Mouse (Mus musculus) embryonic facial prominence, embryonic 14.5 days (tissue): ENCODE data around the gene Spata31d1b. TPM values are rescaled to one million over a fixed set of nuclear protein-coding genes. Genes with fewer than 3 reads are reported as not detected.
A peak's percentile ranks its signal among the peaks of the same experiment; 100 is the strongest.

Source experiments
- ATAC-seq: fragments of 200-750 bp; cut with Nextera tagmentation; 2 replicates; pipeline ENCODE4 v1.8.0; 2017; ENCODE audit warnings: low read depth, moderate number of reproducible peaks, moderate TSS enrichment
- DNase-seq: peaks from one replicate; pipeline ENCODE4 v3.0.0-alpha.2; 2015; ENCODE audit warnings: low spot score
- H3K27ac ChIP-seq: fragments of 300-500 bp; sonication (generic); replicated peaks from 2 replicates; pipeline ENCODE4 v1.5.1; 2014; ENCODE audit warnings: low read depth, mild to moderate bottlenecking, low read length, moderate library complexity
- H3K27me3 ChIP-seq: fragments of 300-500 bp; sonication (generic); replicated peaks from 2 replicates; pipeline ENCODE4 v1.6.1; 2014; ENCODE audit warnings: low read length; ENCODE audit not compliant: control insufficient read depth, insufficient read depth
- H3K36me3 ChIP-seq: fragments of 300-500 bp; sonication (generic); 2 replicates; pipeline ENCODE4 v1.6.1; 2014; ENCODE audit warnings: low read length, mixed read lengths; ENCODE audit not compliant: control insufficient read depth, insufficient read depth
- H3K4me1 ChIP-seq: fragments of 300-500 bp; sonication (generic); 2 replicates; pipeline ENCODE4 v1.6.1; 2014; ENCODE audit warnings: antibody characterized with exemption, low read length; ENCODE audit not compliant: control insufficient read depth, insufficient read depth
- H3K4me2 ChIP-seq: fragments of 300-500 bp; sonication (generic); 2 replicates; pipeline ENCODE4 v1.6.1; 2014; ENCODE audit warnings: low read depth, mild to moderate bottlenecking, low read length, moderate library complexity, mixed read lengths
- H3K4me3 ChIP-seq: fragments of 300-500 bp; sonication (generic); 2 replicates; pipeline ENCODE4 v1.5.1; 2014; ENCODE audit warnings: low read depth, mild to moderate bottlenecking, low read length
- H3K9ac ChIP-seq: fragments of 300-500 bp; sonication (generic); 2 replicates; pipeline ENCODE4 v1.6.1; 2014; ENCODE audit warnings: low read depth, mild to moderate bottlenecking, low read length, moderate library complexity, mixed read lengths
- H3K9me3 ChIP-seq: fragments of 300-500 bp; sonication (generic); 2 replicates; pipeline ENCODE4 v1.6.1; 2016; ENCODE audit warnings: low read length; ENCODE audit not compliant: control insufficient read depth
- WGBS: fragments of 180-500 bp; shearing (Covaris S2); extraction: QIAGEN DNeasy Blood & Tissue Kit; methylation state at CpG from one replicate; pipeline ENCODE4 v1.1.7; 2014; 5-methylcytosine and 5-hydroxymethylcytosine counted together
- polyA plus RNA-seq: library from polyadenylated mRNA; unstranded; fragments of >200 nt; fragmentation: Nextera tagmentation; extraction: Ambion mirVana; gene quantifications from 2 replicates; pipeline ENCODE4 v1.2.1, GENCODE M21; 2014

The Spata31d1b gene
- polyA plus RNA-seq, 1 experiment from 2014 or later, result 0.06 TPM

DNA sequence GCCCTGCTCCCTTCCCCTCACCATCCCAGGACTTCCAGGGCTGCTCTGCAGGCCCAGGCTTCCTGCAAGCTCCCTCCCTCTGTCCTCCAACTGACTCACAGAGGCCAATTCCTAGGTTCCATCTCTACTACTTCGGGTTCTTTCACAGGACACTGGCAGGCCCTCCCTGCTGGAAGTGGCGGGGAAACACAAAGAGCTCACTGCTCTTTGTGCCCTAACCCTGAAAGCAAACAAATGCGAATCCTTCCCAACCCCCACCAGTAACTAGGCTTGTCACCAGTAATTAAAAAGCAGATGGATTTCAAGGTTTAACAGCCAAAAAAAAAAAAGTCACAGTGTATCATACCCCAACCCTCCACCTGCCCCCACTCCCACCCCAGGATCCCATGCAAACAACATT is 37.9 kb upstream of the Spata31d1b start:
- Histone ChIP-seq H3K4me1 (peaks cover 16% of the 10 kb centered on the region), H3K9me3 (no peaks in the 10 kb centered on the region), H3K4me3 (peak overlapping the region; percentile 78), H3K27ac (peak overlapping the region; percentile 67; the same call in 1 of the 2 replicates), H3K27me3 (no peaks in the 10 kb centered on the region), H3K36me3 (no peaks in the 10 kb centered on the region), H3K9ac (no peak overlapping the region; the same call in 1 of the 2 replicates), H3K4me2 (peak overlapping the region; percentile 81)
- 5% methylated on average over 3 of the region's 3 CpGs for WGBS
- peak; percentile 33 for DNase-seq
- ATAC-seq, result no peak

DNA sequence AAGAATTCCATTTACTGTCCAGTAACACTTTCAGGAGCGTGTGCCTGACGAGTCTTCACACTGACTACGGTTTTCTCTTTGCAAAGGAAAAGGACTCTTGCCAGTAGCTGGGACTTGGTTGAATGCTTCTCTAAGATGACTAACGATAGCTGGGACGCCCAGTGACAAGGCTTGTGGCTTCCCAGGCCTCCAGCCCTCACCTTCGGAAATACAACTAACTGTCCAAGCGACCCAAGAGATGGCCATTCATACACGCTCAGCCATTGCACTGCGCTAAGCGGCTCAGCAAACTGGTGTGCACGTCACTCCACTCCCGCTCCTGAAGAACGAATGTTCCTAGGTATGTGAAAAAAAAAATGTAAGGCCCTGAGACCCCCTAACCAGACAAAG is 37.3 kb upstream of the Spata31d1b start:
- Histone ChIP-seq H3K9me3 (no peaks in the 10 kb centered on the region), H3K4me2 (peak overlapping the region; percentile 81), H3K27ac (peak overlapping the region; percentile 67), H3K4me3 (peak overlapping the region; percentile 78), H3K4me1 (peaks cover 16% of the 10 kb centered on the region), H3K9ac (peak overlapping the region; percentile 81), H3K36me3 (no peaks in the 10 kb centered on the region), H3K27me3 (no peaks in the 10 kb centered on the region)
- peak; percentile 33 for DNase-seq
- WGBS, result 1% methylated on average over 13 of the region's 13 CpGs
- no peak for ATAC-seq

DNA sequence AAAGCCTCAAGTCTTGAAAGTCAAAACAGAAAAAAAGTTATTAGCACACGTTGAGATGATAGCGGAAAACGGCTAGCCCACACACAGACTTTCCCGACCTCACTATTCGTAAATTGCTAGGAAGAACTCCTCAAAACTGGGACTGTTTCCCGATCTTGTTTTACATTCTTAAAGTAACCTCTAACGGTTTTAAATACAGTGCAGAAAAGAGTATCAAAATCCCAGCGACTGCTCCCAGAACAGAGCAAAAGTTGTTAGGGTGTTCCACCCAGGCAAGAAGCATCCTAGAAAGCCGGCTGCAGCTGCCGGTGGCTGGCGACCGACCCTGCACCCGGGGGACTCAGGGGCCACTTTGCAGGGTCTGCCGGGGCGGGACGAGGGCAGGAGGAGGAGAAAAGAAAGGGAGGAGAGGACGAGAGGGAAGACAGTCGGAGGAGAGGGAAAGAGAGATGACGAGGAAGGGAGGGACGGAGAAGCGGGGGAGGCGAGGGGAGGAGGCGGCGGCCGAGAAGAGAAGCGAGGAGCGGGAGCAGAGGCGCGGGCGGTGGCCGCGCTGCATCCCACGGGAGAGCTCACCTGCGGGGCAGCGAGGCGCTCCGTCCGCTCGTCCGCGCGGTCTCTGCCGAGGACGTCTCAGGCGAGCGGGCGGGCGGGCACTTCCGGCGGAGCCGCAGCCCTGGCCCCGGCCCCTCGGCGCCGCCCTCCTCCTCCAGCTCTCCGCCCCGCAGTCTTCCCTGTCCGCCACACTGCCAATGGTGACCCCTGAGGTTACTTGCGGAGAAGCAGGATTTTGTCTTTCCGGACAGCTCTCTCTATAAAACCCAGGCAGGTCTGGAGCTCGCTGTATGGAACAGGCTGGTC is 36.7 kb upstream of the Spata31d1b start, which contains the start of gene Golm1:
Gene Golm1 (minus strand): TSS at position 661 of the 861 bp plus-strand sequence.
- H3K9ac ChIP-seq, result peak within 1 kb of the TSS; percentile 81
- H3K9me3 ChIP-seq, result no peaks in the 10 kb centered on the region
- H3K27ac ChIP-seq, result peak within 1 kb of the TSS; percentile 67
- no peaks in the 10 kb centered on the region for H3K27me3 ChIP-seq
- under 1% methylated on average over 28 of the region's 61 CpGs for WGBS
- no peaks in the 10 kb centered on the region for H3K36me3 ChIP-seq
- peaks cover 16% of the 10 kb centered on the region for H3K4me1 ChIP-seq
- DNase-seq (peak; percentile 77), ATAC-seq (peak; percentile 88)
- peak within 1 kb of the TSS; percentile 78 for H3K4me3 ChIP-seq
- peak within 1 kb of the TSS; percentile 81 for H3K4me2 ChIP-seq

DNA sequence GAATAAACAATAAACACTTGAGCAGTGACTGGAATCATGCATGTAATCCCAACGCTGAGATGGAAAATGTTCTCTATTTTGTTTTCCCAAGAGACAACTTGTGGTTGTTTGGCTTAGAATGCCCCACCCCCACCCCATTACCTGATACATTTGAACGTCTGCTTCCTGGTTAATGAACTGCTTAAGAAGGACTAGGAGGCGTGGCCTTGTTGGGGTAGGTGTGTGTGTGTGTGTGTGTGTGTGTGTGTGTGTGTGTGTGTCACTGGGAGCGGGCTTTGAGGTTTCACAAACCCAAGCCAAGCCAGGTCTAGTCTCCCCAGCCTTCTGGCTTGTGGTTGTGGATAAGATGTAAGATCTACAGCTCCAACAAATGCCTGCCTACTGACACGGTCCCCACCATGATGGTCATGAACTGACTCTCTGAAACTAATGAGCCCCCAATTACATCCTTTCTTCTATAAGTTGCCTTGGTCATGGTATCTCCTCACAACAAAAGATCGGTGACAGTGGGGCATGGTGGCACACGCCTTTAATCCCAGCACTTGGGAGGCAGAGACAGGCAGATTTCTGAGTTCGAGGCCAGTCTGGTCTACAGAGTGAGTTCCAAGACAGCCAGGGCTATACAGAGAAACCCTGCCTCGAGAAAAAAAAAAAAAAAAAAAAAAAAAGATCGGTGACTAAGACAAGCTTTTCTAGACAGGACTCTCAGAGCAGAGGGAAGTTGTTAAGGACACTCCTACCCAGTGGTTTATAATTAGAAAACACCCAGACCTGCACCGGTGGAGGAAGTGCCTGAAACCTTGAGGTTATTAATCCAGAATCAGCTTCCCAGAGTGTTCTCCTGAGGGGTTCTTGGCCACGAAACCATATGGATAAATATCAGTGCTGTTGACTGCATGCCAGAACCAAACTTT is 35.5 kb upstream of the Spata31d1b start:
- 70% methylated on average over 12 of the region's 12 CpGs for WGBS
- no peak overlapping the region; the same call in 1 of the 2 replicates for H3K4me2 ChIP-seq
- H3K27me3 ChIP-seq, result no peaks in the 10 kb centered on the region
- H3K36me3 ChIP-seq, result no peaks in the 10 kb centered on the region
- H3K27ac ChIP-seq, result no peak overlapping the region
- ATAC-seq, result no peak
- H3K9ac ChIP-seq, result no peak overlapping the region
- no peaks in the 10 kb centered on the region for H3K9me3 ChIP-seq
- H3K4me1 ChIP-seq, result peaks cover 16% of the 10 kb centered on the region
- H3K4me3 ChIP-seq, result no peak overlapping the region
- no peak for DNase-seq

DNA sequence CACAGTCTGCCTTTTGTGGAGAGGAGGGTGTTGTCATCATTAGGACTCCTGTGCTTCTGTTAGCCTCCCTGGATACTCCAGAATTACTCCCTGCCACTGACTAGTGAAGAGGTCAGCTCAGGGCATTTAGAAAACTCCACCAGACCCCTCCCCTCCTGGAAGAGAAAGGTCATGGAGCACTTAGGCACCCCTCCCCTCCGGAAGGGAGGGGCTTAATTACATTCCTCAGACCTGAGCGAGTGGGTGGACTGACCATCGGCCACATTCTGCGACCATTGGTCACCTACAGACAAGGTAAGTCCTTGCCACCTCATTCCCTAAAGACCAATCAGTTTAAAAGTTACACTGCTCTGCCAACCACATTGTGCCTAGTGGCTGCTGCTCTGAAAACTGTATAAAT is 32.8 kb upstream of the Spata31d1b start:
- WGBS, result 50% methylated on average over 4 of the region's 4 CpGs
- ATAC-seq (no peak), DNase-seq (no peak)
- H3K4me3 ChIP-seq, result no peak overlapping the region
- H3K4me1 ChIP-seq, result peaks cover 5% of the 10 kb centered on the region
- H3K4me2 ChIP-seq, result no peak overlapping the region
- no peak overlapping the region for H3K9ac ChIP-seq
- H3K27me3 ChIP-seq, result no peaks in the 10 kb centered on the region
- H3K9me3 ChIP-seq, result no peaks in the 10 kb centered on the region
- no peak overlapping the region for H3K27ac ChIP-seq
- H3K36me3 ChIP-seq, result no peaks in the 10 kb centered on the region

DNA sequence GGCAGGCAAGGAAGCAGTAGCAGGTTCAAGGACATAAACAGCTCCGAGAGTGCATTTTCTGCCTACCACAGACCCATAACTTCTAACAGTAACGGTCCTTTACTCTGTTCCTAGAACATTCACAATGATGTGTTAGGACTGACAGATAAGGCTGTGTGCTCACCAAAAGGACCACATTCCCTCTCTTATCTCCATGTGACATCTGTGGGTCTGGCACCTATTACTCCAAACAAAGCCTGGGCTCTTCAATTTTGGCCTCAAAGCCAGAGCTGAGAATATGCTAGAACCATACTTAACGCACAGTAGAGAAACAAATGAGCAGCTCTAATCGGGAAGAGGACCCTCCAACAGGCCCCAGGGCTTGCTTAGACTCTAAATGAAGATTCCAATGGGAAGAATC is 32.2 kb upstream of the Spata31d1b start:
- Histone ChIP-seq H3K36me3 (no peaks in the 10 kb centered on the region), H3K4me1 (no peaks in the 10 kb centered on the region; the same call in 1 of the 2 replicates), H3K9me3 (no peaks in the 10 kb centered on the region), H3K4me3 (no peak overlapping the region), H3K27me3 (no peaks in the 10 kb centered on the region), H3K4me2 (no peak overlapping the region), H3K9ac (no peak overlapping the region), H3K27ac (no peak overlapping the region)
- no peak for ATAC-seq
- no peak for DNase-seq
- 65% methylated on average over 4 of the region's 4 CpGs for WGBS

DNA sequence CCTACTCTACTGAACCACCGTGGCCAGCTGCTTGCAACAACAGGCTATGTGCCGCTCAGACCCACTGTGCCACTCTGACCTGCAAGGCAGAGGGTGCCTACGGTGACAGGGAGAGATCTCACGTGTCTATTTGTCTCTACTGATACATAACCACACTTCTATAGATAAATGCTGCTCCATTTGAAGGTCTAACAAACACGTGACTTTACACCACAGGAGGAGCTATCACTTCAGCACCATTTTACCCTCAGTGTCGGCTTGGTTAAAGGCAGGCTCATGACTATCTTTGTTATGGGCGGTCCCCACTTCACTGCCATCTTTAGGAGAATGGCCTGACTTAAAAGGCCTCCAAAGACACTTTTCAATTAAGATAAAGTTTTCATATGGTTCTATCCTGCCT is 29.5 kb upstream of the Spata31d1b start:
- Histone ChIP-seq H3K4me2 (no peak overlapping the region), H3K4me1 (no peaks in the 10 kb centered on the region), H3K27ac (no peak overlapping the region), H3K27me3 (no peaks in the 10 kb centered on the region), H3K4me3 (no peak overlapping the region), H3K9me3 (no peaks in the 10 kb centered on the region), H3K36me3 (no peaks in the 10 kb centered on the region), H3K9ac (no peak overlapping the region)
- DNase-seq (peak; percentile 55), ATAC-seq (no peak)
- WGBS, result 28% methylated on average over 7 of the region's 7 CpGs

DNA sequence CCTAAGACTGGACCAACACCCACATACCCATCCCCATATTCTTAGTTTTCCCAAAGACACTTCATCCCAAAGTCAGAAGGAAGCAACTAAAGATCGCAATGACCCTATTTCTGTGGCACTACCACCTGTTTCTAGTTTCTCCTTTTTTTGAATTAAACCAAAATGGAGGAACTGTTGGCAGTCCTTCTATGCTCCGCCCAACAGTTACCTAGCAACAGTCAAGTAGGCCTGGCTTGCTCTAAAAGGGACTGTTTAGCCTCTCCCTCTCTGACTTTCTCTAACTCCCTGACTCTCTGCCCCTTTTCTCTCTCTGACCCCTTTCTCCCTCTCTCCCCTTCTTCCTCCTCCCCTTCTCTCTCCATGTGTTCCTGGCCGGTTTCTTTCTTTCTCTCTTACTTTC is 26.8 kb upstream of the Spata31d1b start:
- Histone ChIP-seq H3K36me3 (no peaks in the 10 kb centered on the region), H3K27me3 (no peaks in the 10 kb centered on the region), H3K9ac (no peak overlapping the region), H3K27ac (no peak overlapping the region), H3K4me2 (no peak overlapping the region), H3K4me1 (no peaks in the 10 kb centered on the region), H3K9me3 (no peaks in the 10 kb centered on the region), H3K4me3 (no peak overlapping the region)
- ATAC-seq (no peak), DNase-seq (no peak)
- WGBS, result 80% methylated on average over 3 of the region's 3 CpGs
